Mouse (Mus musculus): Measurements from ENCODE around the gene Igbp1.

The Igbp1 gene

GRCm38 (mm10) chrX:100494068-100494978 is at the start of gene Igbp1:
Gene Igbp1 (plus strand): TSS chrX:100494291.
- peak; percentile 62 to 85 for DNase-seq (ENCODE audit: low spot score in 2 of 2)

- DNase-seq (ENCODE audit: low spot score in 2 of 2) = no peak
These were observed 26.0 kb upstream of the Igbp1 start for GRCm38 (mm10) chrX:100468047-100468446.

GRCm38 (mm10) chrX:100470126-100470525 is 24.0 kb upstream of the Igbp1 start:
- DNase-seq (ENCODE audit: low spot score in 2 of 2) = no peak

GRCm38 (mm10) chrX:100471491-100471890 is 22.6 kb upstream of the Igbp1 start:
- DNase-seq (ENCODE audit: low spot score in 2 of 2) = no peak

- no peak for DNase-seq (ENCODE audit: low spot score in 2 of 2)
These were observed 18.4 kb upstream of the Igbp1 start for GRCm38 (mm10) chrX:100475569-100476223.

GRCm38 (mm10) chrX:100480317-100480716 is 13.8 kb upstream of the Igbp1 start:
- peak; percentile 27 to 50 for DNase-seq (ENCODE audit: low spot score in 2 of 2)

- no peak for DNase-seq (ENCODE audit: low spot score in 2 of 2)
These were observed 507 bp upstream of the Igbp1 start for GRCm38 (mm10) chrX:100493500-100494067.

- DNase-seq (ENCODE audit: low spot score in 2 of 2) = no peak
These were observed 10.2 kb downstream of the Igbp1 start for GRCm38 (mm10) chrX:100504175-100504851.

- no peak for DNase-seq (ENCODE audit: low spot score in 2 of 2)
These were observed 14.1 kb downstream of the Igbp1 start for GRCm38 (mm10) chrX:100508164-100508563.

- DNase-seq (ENCODE audit: low spot score in 2 of 2) = no peak
These were observed 15.8 kb downstream of the Igbp1 start for GRCm38 (mm10) chrX:100509921-100510320.

- peak; percentile 17 to 40 for DNase-seq (ENCODE audit: low spot score in 2 of 2)
These were observed 22.6 kb downstream of the Igbp1 start for GRCm38 (mm10) chrX:100516683-100517082.

GRCm38 (mm10) chrX:100517626-100518025 is 23.5 kb downstream of the Igbp1 start:
- peak; percentile 43 to 60 for DNase-seq (ENCODE audit: low spot score in 2 of 2)

- DNase-seq (ENCODE audit: low spot score in 2 of 2) = no peak
These were observed 24.4 kb downstream of the Igbp1 start for GRCm38 (mm10) chrX:100518532-100518931.

GRCm38 (mm10) chrX:100524471-100524870 is 30.4 kb downstream of the Igbp1 start, which contains the start of gene Dgat2l6:
Gene Dgat2l6 (plus strand): TSS chrX:100524838.
- DNase-seq (ENCODE audit: low spot score in 2 of 2) = no peak

- no peak for DNase-seq (ENCODE audit: low spot score in 2 of 2)
These were observed 61.9 kb downstream of the Igbp1 start for GRCm38 (mm10) chrX:100556026-100556425.

- peak in 1 of 2 experiments; percentile 12 for DNase-seq (ENCODE audit: low spot score in 2 of 2)
These were observed 71.6 kb downstream of the Igbp1 start for GRCm38 (mm10) chrX:100565696-100566095.
